Mouse (Mus musculus): ENCODE measurements at regions not wholly inside any gene's neighbourhood (a gene's known extent, or its start where the extent isn't known, plus 50 kb on each side); places are given as distances from the start of the nearest gene placed in this dataset.

DNA sequence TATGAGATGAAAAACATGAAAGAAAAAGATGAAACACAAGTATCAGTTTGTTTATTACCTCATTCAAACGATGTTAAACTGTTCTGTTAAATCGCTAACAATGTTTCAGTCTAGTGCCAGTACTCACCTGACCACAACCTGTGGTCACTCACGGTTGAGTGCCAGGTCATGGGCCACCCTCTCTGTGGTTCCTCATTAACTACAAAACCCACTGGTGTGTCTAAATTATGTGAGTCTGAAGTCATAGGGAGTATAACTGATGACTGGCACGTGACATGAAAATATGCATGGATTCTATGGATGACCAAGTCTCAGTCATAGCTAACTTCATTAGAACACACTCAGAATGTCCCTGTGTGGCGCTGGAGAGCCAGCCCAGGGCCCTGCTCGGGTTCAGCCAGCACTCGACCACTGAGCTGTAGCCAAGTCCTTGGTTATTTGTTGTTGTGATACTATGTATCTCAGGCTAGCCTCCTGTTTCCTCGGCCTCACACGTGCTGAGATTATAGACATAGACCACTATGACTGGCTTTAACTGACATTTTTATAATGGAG lies 89.8 kb downstream of the Erv3 start:
- TF ChIP-seq CTCF (conservative IDR thresholded peaks at IDR 0.05; ENCODE audit: low read length): no peak
- no peak for TF ChIP-seq POU5F1 (IDR thresholded peaks at IDR 0.05; ENCODE audit: borderline replicate concordance, low read length)
- TF ChIP-seq NANOG (IDR thresholded peaks at IDR 0.05; ENCODE audit: borderline replicate concordance, low read length): no peak

Data from E14TG2a.4 (cell line).